Mouse (Mus musculus) midbrain, embryonic 16.5 days (tissue): ENCODE results near the gene Nfam1. TPM values are rescaled to one million over a fixed set of nuclear protein-coding genes. Genes with fewer than 3 reads are reported as not detected.
"Not testable (repeated sequence)": the region's sequence is repeated elsewhere in the genome, so short reads cannot be mapped to it uniquely, and the experiment has no call there.

Source experiments
- ATAC-seq: fragments of 200-750 bp; cut with Nextera tagmentation; 2 replicates; pipeline ENCODE4 v1.8.0; 2017; ENCODE audit warnings: moderate TSS enrichment
- H3K27ac ChIP-seq: fragments of 300-500 bp; sonication (generic); 2 replicates; pipeline ENCODE4 v1.5.1; 2014; ENCODE audit warnings: mild to moderate bottlenecking, low read length, mixed read lengths
- H3K27me3 ChIP-seq: fragments of 300-500 bp; sonication (generic); 2 replicates; pipeline ENCODE4 v1.6.1; 2014; ENCODE audit warnings: low read depth, low read length, mixed read lengths; ENCODE audit not compliant: control insufficient read depth, insufficient read depth
- H3K36me3 ChIP-seq: fragments of 300-500 bp; sonication (generic); 2 replicates; pipeline ENCODE4 v1.6.1; 2014; ENCODE audit warnings: mild to moderate bottlenecking, low read length, moderate library complexity, mixed read lengths; ENCODE audit not compliant: control insufficient read depth, insufficient read depth
- H3K4me1 ChIP-seq: fragments of 300-500 bp; sonication (generic); 2 replicates; pipeline ENCODE4 v1.6.1; 2014; ENCODE audit warnings: mild to moderate bottlenecking, low read length, mixed read lengths; ENCODE audit not compliant: control insufficient read depth, insufficient read depth
- H3K4me2 ChIP-seq: fragments of 300-500 bp; sonication (generic); 2 replicates; pipeline ENCODE4 v1.6.1; 2014; ENCODE audit warnings: mild to moderate bottlenecking, low read length, mixed read lengths
- H3K4me3 ChIP-seq: fragments of 300-500 bp; sonication (generic); 2 replicates; pipeline ENCODE4 v1.5.1; 2014; ENCODE audit warnings: low read depth, mild to moderate bottlenecking, low read length, moderate library complexity, mixed read lengths
- H3K9ac ChIP-seq: fragments of 300-500 bp; sonication (generic); 2 replicates; pipeline ENCODE4 v1.6.1; 2014; ENCODE audit warnings: low read depth, low read length, mixed read lengths
- H3K9me3 ChIP-seq: fragments of 300-500 bp; sonication (generic); replicated peaks from 2 replicates; pipeline ENCODE4 v1.6.1; 2014; ENCODE audit warnings: mild to moderate bottlenecking, low read length, mixed read lengths; ENCODE audit not compliant: control insufficient read depth, poor library complexity, severe bottlenecking
- WGBS: fragments of 180-500 bp; shearing (Covaris S2); extraction: QIAGEN DNeasy Blood & Tissue Kit; methylation state at CpG from one replicate; pipeline ENCODE4 v1.1.7; 2014; 5-methylcytosine and 5-hydroxymethylcytosine counted together
- polyA plus RNA-seq: library from polyadenylated mRNA; unstranded; fragments of >200 nt; fragmentation: Nextera tagmentation; extraction: Ambion mirVana; gene quantifications from 2 replicates; pipeline ENCODE4 v1.2.1, GENCODE M21; 2015

The Nfam1 gene
- polyA plus RNA-seq, 1 experiment from 2014 or later: 3.0 TPM

DNA sequence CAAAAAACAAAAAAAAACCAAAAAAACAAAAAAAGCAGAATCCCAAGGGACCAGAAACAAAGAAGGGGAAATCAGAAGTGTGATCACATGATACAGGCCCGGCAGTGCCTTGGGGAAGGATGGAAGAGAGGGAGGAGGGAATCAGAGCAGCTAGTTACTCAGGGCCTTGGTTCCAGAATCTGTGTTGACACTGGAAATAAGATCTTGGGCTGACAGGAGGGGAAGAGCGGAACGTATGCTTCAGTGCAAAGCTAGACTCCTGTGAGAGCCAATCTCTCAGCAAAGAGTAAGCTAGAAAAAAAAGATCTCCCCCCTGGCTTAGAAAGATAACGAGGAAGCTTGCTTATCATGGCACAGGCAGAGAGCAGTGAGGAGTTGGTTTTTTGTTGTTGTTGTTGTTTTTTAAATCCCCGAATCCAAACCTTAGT lies 26.1 kb upstream of the Nfam1 start:
- Histone ChIP-seq H3K9ac (no peak overlapping the region), H3K4me1 (peaks cover 36% of the 10 kb centered on the region), H3K27ac (peak overlapping the region; percentile 25)

DNA sequence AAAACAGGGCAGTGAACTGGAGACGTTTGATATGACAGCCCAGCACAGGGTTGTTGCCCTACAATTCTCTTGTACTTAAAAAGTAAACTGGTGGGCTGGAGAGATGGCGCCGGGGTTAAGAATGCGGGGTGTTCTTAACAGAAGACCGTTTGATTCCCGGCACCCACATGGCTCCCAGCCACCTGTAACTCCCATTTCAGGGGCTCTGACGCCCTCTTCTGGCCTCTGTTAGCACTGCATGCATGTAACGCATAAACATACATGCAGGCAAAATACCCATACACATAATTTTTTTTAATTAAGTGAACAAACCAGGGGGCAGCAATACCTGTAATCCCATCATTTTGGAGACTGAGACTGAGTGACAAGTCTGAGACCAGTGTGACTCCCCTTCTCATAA lies 24.4 kb upstream of the Nfam1 start:
- H3K9me3 ChIP-seq: no peaks in the 10 kb centered on the region
- peaks cover 36% of the 10 kb centered on the region for H3K4me1 ChIP-seq
- 69% methylated on average over 8 of the region's 8 CpGs for WGBS
- H3K4me2 ChIP-seq: peak overlapping the region; percentile 72; the same call in 1 of the 2 replicates
- H3K36me3 ChIP-seq: no peaks in the 10 kb centered on the region
- peak overlapping the region; percentile 95; the same call in 1 of the 2 replicates for H3K27ac ChIP-seq
- no peaks in the 10 kb centered on the region for H3K27me3 ChIP-seq
- H3K9ac ChIP-seq: no peak overlapping the region
- no peak for ATAC-seq
- no peak overlapping the region for H3K4me3 ChIP-seq

More for the DNA sequence above, 26.1 kb upstream of the Nfam1 start:
- Histone ChIP-seq H3K36me3 (no peaks in the 10 kb centered on the region), H3K4me3 (no peak overlapping the region), H3K4me2 (no peak overlapping the region), H3K9me3 (no peaks in the 10 kb centered on the region), H3K27me3 (no peaks in the 10 kb centered on the region)
- no peak for ATAC-seq
- WGBS: 27% methylated on average over 5 of the region's 5 CpGs

DNA sequence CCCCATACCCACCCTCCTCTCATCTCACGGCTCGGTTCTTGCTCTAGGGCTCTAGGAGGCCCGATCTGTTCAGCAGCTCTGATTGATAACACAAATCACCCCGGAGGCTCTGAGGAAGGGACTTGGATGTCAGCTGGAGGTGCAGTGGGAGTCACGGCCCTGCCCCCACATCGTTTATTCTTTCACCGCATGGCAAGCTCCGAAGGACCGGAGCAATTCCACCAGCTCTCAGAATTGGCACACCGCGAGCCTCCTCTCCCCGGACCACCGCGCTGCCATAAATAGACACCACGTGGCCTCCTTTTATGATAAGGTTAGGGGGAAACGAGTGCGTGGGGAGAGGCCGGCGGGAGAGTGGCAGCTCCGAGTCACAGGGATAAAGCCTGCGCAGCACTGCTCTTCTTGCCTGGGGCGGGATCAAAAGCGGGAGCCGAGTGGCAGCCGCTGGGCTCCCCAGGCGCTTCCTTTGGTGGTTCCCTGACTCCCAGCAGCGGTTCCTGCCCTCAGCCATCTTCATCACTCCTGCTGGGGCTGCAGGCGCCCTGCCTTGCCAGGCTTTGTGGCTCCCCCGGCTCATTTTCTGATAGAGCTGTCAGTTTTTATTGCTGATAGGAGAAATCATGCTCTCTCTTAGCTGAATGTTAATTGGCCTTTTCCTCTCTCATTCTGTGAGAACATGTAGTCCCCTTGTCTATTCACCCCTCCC lies 23.4 kb upstream of the Nfam1 start:
- Histone ChIP-seq H3K4me2 (peak overlapping the region; percentile 72), H3K4me1 (peaks cover 36% of the 10 kb centered on the region), H3K4me3 (peak overlapping the region; percentile 37), H3K9me3 (no peaks in the 10 kb centered on the region), H3K36me3 (no peaks in the 10 kb centered on the region), H3K9ac (peak overlapping the region; percentile 68), H3K27ac (peak overlapping the region; percentile 95), H3K27me3 (no peaks in the 10 kb centered on the region)
- peak; percentile 87 for ATAC-seq
- WGBS: under 1% methylated on average over 29 of the region's 29 CpGs

GRCm38 (mm10) chr15:83055569-83055968 lies 22.5 kb upstream of the Nfam1 start:
- peak overlapping the region; percentile 16; the same call in 1 of the 2 replicates for H3K9ac ChIP-seq
- H3K36me3 ChIP-seq: no peaks in the 10 kb centered on the region
- H3K27ac ChIP-seq: peak overlapping the region; percentile 95
- peaks cover 36% of the 10 kb centered on the region for H3K4me1 ChIP-seq
- WGBS: 34% methylated on average over 5 of the region's 5 CpGs
- no peak overlapping the region for H3K4me3 ChIP-seq
- no peaks in the 10 kb centered on the region for H3K27me3 ChIP-seq
- no peaks in the 10 kb centered on the region for H3K9me3 ChIP-seq
- H3K4me2 ChIP-seq: no peak overlapping the region
- 0 out of 2 replicates have a peak, but pooled peaks have one; percentile 6 for ATAC-seq

DNA sequence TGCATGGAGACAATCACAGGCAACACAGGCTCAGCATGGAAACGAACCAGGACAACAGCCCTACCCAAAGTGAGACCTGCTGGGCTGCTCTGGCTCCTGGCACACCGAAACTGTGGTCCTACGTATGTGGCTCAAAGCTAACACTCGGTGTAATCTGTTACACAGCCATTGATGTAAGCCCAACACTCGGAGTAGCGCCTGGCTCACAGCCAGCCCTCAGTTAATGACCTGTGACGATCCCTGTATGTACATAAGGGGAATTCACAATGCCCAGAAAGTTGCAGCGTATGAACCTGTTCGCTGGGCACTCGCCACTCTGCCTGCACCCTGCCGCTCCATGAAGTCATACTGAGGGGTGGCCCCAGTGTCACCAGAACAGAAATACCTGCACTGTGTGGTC lies 20.2 kb upstream of the Nfam1 start:
- 32% methylated on average over 11 of the region's 11 CpGs for WGBS
- no peak overlapping the region for H3K27ac ChIP-seq
- no peaks in the 10 kb centered on the region for H3K27me3 ChIP-seq
- no peak overlapping the region for H3K4me3 ChIP-seq
- no peak overlapping the region for H3K9ac ChIP-seq
- no peaks in the 10 kb centered on the region for H3K36me3 ChIP-seq
- H3K4me2 ChIP-seq: no peak overlapping the region
- H3K4me1 ChIP-seq: peaks cover 21% of the 10 kb centered on the region
- no peak for ATAC-seq
- no peaks in the 10 kb centered on the region for H3K9me3 ChIP-seq

- H3K4me2 ChIP-seq: no peak overlapping the region
- H3K27ac ChIP-seq: no peak overlapping the region
- no peak overlapping the region for H3K9ac ChIP-seq
- ATAC-seq: no peak
- peaks cover 19% of the 10 kb centered on the region for H3K4me1 ChIP-seq
- H3K36me3 ChIP-seq: no peaks in the 10 kb centered on the region
- H3K9me3 ChIP-seq: no peaks in the 10 kb centered on the region
- H3K27me3 ChIP-seq: no peaks in the 10 kb centered on the region
- no peak overlapping the region for H3K4me3 ChIP-seq
- 54% methylated on average over 6 of the region's 6 CpGs for WGBS
These were observed 19.4 kb upstream of the Nfam1 start for GRCm38 (mm10) chr15:83052341-83053104.

- Histone ChIP-seq H3K9ac (no peak overlapping the region), H3K27me3 (no peaks in the 10 kb centered on the region), H3K27ac (no peak overlapping the region), H3K9me3 (no peaks in the 10 kb centered on the region), H3K4me2 (no peak overlapping the region), H3K4me1 (peaks cover 16% of the 10 kb centered on the region), H3K36me3 (no peaks in the 10 kb centered on the region), H3K4me3 (no peak overlapping the region)
- no peak for ATAC-seq
- 93% methylated on average over 7 of the region's 7 CpGs for whole genome bisulfite sequencing
These were observed 13.6 kb upstream of the Nfam1 start for GRCm38 (mm10) chr15:83046730-83047129.

- Histone ChIP-seq H3K27me3 (no peaks in the 10 kb centered on the region), H3K36me3 (no peaks in the 10 kb centered on the region), H3K27ac (no peak overlapping the region), H3K4me2 (no peak overlapping the region), H3K4me3 (no peak overlapping the region), H3K4me1 (peaks cover 16% of the 10 kb centered on the region), H3K9me3 (no peaks in the 10 kb centered on the region), H3K9ac (no peak overlapping the region)
- WGBS: 96% methylated on average over 3 of the region's 3 CpGs
- ATAC-seq: no peak
These were observed 13.2 kb upstream of the Nfam1 start for GRCm38 (mm10) chr15:83046308-83046707.

- not testable (repeated sequence) for H3K4me3 ChIP-seq, H3K27ac ChIP-seq, H3K36me3 ChIP-seq, H3K9ac ChIP-seq, H3K4me2 ChIP-seq, H3K9me3 ChIP-seq, ATAC-seq, H3K27me3 ChIP-seq
- 92% methylated on average over 5 of the region's 5 CpGs for WGBS
- H3K4me1 ChIP-seq: peaks cover 16% of the 10 kb centered on the region
These were observed 12.5 kb upstream of the Nfam1 start for GRCm38 (mm10) chr15:83045565-83045964.
